Mouse (Mus musculus) hindbrain, postnatal 0 days (tissue): Measurements from ENCODE around the gene Wdr18. TPM values are rescaled to one million over a fixed set of nuclear protein-coding genes. Genes with fewer than 3 reads are reported as not detected.

Experiments
- ATAC-seq: fragments of 200-750 bp; cut with Nextera tagmentation; 2 replicates; pipeline ENCODE4 v1.8.0; 2017; ENCODE audit warnings: mild to moderate bottlenecking, moderate TSS enrichment, moderate library complexity
- DNase-seq: peaks from one replicate; pipeline ENCODE4 v3.0.0-alpha.2; 2015; ENCODE audit warnings: low spot score
- H3K27ac ChIP-seq: fragments of 300-500 bp; sonication (generic); 2 replicates; pipeline ENCODE4 v1.5.1; 2014; ENCODE audit warnings: mild to moderate bottlenecking
- H3K27me3 ChIP-seq: fragments of 300-500 bp; sonication (generic); 2 replicates; pipeline ENCODE4 v1.6.1; 2014; ENCODE audit warnings: low read length, mixed read lengths; ENCODE audit not compliant: insufficient read depth
- H3K36me3 ChIP-seq: fragments of 300-500 bp; sonication (generic); 2 replicates; pipeline ENCODE4 v1.6.1; 2014; ENCODE audit warnings: low read length, mixed read lengths; ENCODE audit not compliant: insufficient read depth
- H3K4me1 ChIP-seq: fragments of 300-500 bp; sonication (generic); 2 replicates; pipeline ENCODE4 v1.6.1; 2014; ENCODE audit warnings: antibody characterized with exemption, low read length, mixed read lengths; ENCODE audit not compliant: insufficient read depth
- H3K4me2 ChIP-seq: fragments of 300-500 bp; sonication (generic); 2 replicates; pipeline ENCODE4 v1.6.1; 2014; ENCODE audit warnings: low read depth, mild to moderate bottlenecking, low read length, moderate library complexity, mixed read lengths
- H3K4me3 ChIP-seq: fragments of 300-500 bp; sonication (generic); 2 replicates; pipeline ENCODE4 v1.5.1; 2014; ENCODE audit warnings: low read length
- H3K9ac ChIP-seq: fragments of 300-500 bp; sonication (generic); replicated peaks from 2 replicates; pipeline ENCODE4 v1.6.1; 2014; ENCODE audit warnings: mild to moderate bottlenecking, low read length, moderate library complexity, mixed read lengths
- H3K9me3 ChIP-seq: fragments of 300-500 bp; sonication (generic); 2 replicates; pipeline ENCODE4 v1.6.1; 2016; ENCODE audit warnings: low read length, mixed read lengths
- CTCF ChIP-seq: IDR thresholded peaks from 2 replicates; pipeline ENCODE4 v1.5.1; 2016; ENCODE audit warnings: antibody characterized with exemption, control low read depth, low read depth
- WGBS: fragments of 180-500 bp; shearing (Covaris S2); extraction: QIAGEN DNeasy Blood & Tissue Kit; methylation state at CpG from one replicate; pipeline ENCODE4 v1.1.7; 2014; 5-methylcytosine and 5-hydroxymethylcytosine counted together
- polyA plus RNA-seq: library from polyadenylated mRNA; unstranded; fragments of >200 nt; fragmentation: Nextera tagmentation; extraction: Ambion mirVana; gene quantifications from 2 replicates; pipeline ENCODE4 v1.2.1, GENCODE M21; 2015
- total RNA-seq: library from RNA; depleted of rRNA; stranded (reverse); fragments of >200 nt; gene quantifications from 2 replicates; pipeline ENCODE4 v1.2.3, GENCODE M21; 2014

The Wdr18 gene
- total and polyA plus RNA-seq, 2 experiments from 2014 or later: 74.6 to 109 TPM

- Histone ChIP-seq H3K4me3 (no peak overlapping the region), H3K9ac (no peak overlapping the region), H3K27ac (no peak overlapping the region), H3K4me1 (no peaks in the 10 kb centered on the region), H3K9me3 (peaks cover 21% of the 10 kb centered on the region), H3K27me3 (peaks cover 14% of the 10 kb centered on the region), H3K4me2 (no peak overlapping the region), H3K36me3 (peaks cover 17% of the 10 kb centered on the region; the same call in 1 of the 2 replicates)
- 37% methylated on average over 25 of the region's 25 CpGs for WGBS
- ATAC-seq (no peak), DNase-seq (no peak)
- TF ChIP-seq CTCF: no peak
Measured at GRCm38 (mm10) chr10:80013609-80014008, 53.7 kb downstream of the Wdr18 start.

GRCm38 (mm10) chr10:80014484-80015290 lies 54.7 kb downstream of the Wdr18 start:
- Histone ChIP-seq H3K4me2 (no peak overlapping the region), H3K27ac (no peak overlapping the region), H3K9ac (no peak overlapping the region), H3K36me3 (peaks cover 15% of the 10 kb centered on the region; the same call in 1 of the 2 replicates), H3K27me3 (peaks cover 16% of the 10 kb centered on the region), H3K9me3 (peaks cover 19% of the 10 kb centered on the region), H3K4me1 (no peaks in the 10 kb centered on the region), H3K4me3 (no peak overlapping the region)
- WGBS: 32% methylated on average over 28 of the region's 28 CpGs
- no peak for DNase-seq
- ATAC-seq: no peak; the same call in 1 of the 2 replicates
- TF ChIP-seq CTCF: peak; percentile 17; the same call in 1 of the 2 replicates

GRCm38 (mm10) chr10:80015583-80015982 lies 55.6 kb downstream of the Wdr18 start:
- Histone ChIP-seq H3K4me2 (no peak overlapping the region), H3K27me3 (peaks cover 16% of the 10 kb centered on the region), H3K4me1 (no peaks in the 10 kb centered on the region), H3K36me3 (peaks cover 9% of the 10 kb centered on the region; the same call in 1 of the 2 replicates), H3K27ac (no peak overlapping the region), H3K9me3 (peaks cover 10% of the 10 kb centered on the region), H3K4me3 (no peak overlapping the region), H3K9ac (no peak overlapping the region)
- ATAC-seq (no peak), DNase-seq (no peak)
- TF ChIP-seq CTCF: no peak
- 81% methylated on average over 10 of the region's 10 CpGs for WGBS

- Histone ChIP-seq H3K27me3 (peaks cover 16% of the 10 kb centered on the region), H3K4me3 (no peak within 1 kb of the TSS), H3K4me1 (no peaks in the 10 kb centered on the region), H3K36me3 (peaks cover 3% of the 10 kb centered on the region; the same call in 1 of the 2 replicates), H3K4me2 (no peak within 1 kb of the TSS), H3K9me3 (peaks cover under 1% of the 10 kb centered on the region; the same call in 1 of the 2 replicates), H3K27ac (no peak within 1 kb of the TSS), H3K9ac (no peak within 1 kb of the TSS)
- ATAC-seq (no peak), DNase-seq (no peak)
- TF ChIP-seq CTCF: no peak
- 66% methylated on average over 11 of the region's 11 CpGs for WGBS
Measured at GRCm38 (mm10) chr10:80016511-80016910, 56.6 kb downstream of the Wdr18 start, which contains the start of gene Arhgap45. Gene Arhgap45 (plus strand): TSS chr10:80016653.

- TF ChIP-seq CTCF: no peak
- H3K4me2 ChIP-seq: no peak overlapping the region
- no peak overlapping the region for H3K27ac ChIP-seq
- no peak overlapping the region for H3K4me3 ChIP-seq
- H3K9me3 ChIP-seq: no peaks in the 10 kb centered on the region
- peaks cover 16% of the 10 kb centered on the region for H3K27me3 ChIP-seq
- no peak for ATAC-seq
- DNase-seq: no peak
- H3K36me3 ChIP-seq: no peaks in the 10 kb centered on the region
- WGBS: 90% methylated on average over 10 of the region's 10 CpGs
- H3K4me1 ChIP-seq: no peaks in the 10 kb centered on the region
- no peak overlapping the region for H3K9ac ChIP-seq
Measured at GRCm38 (mm10) chr10:80016931-80017330, 57.0 kb downstream of the Wdr18 start.

GRCm38 (mm10) chr10:80017361-80017760 lies 57.4 kb downstream of the Wdr18 start:
- no peak for DNase-seq
- peaks cover 16% of the 10 kb centered on the region for H3K27me3 ChIP-seq

GRCm38 (mm10) chr10:80017771-80018170 lies 57.8 kb downstream of the Wdr18 start:
- Histone ChIP-seq H3K27ac (no peak overlapping the region), H3K9ac (no peak overlapping the region), H3K36me3 (no peaks in the 10 kb centered on the region), H3K27me3 (peaks cover 16% of the 10 kb centered on the region), H3K9me3 (no peaks in the 10 kb centered on the region), H3K4me2 (no peak overlapping the region), H3K4me3 (no peak overlapping the region), H3K4me1 (no peaks in the 10 kb centered on the region)
- ATAC-seq: no peak
- no peak for TF ChIP-seq CTCF
- DNase-seq: no peak
- WGBS: 77% methylated on average over 14 of the region's 14 CpGs

More at GRCm38 (mm10) chr10:80017361-80017760, 57.4 kb downstream of the Wdr18 start:
- H3K9ac ChIP-seq: no peak overlapping the region
- 68% methylated on average over 3 of the region's 3 CpGs for WGBS
- no peak for TF ChIP-seq CTCF
- H3K36me3 ChIP-seq: no peaks in the 10 kb centered on the region
- no peaks in the 10 kb centered on the region for H3K9me3 ChIP-seq
- H3K4me3 ChIP-seq: no peak overlapping the region
- H3K4me1 ChIP-seq: no peaks in the 10 kb centered on the region
- ATAC-seq: no peak
- no peak overlapping the region for H3K4me2 ChIP-seq
- no peak overlapping the region for H3K27ac ChIP-seq
